Comparison of ENCODE assay signal across 28 mouse cellular contexts in the genomic region with DNA sequence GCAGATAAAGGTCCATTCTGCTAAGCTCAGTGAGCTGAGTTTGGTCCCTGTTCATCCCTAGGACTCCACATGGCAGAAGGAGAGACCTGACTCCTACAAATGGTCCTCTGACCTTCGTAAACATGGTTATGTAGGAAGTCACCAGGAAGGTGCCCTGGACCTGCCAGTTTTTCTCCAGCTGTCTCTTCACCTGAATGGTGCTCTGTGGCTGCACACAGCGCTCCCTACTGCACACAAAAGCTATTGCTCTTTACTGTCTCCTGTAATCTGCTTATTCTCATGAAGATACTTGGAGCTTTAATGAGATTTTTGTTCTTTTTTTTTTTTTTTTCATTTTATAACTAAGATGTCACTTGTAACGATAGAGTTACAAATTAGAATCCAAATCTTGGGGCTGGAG. TPM values are rescaled to one million over a fixed set of nuclear protein-coding genes. Genes with fewer than 3 reads are reported as not detected.
DNase-seq lines count a peak whose midpoint lies in the region; ATAC-seq and TF ChIP-seq lines count a peak whose summit lies in the region.
"Had no signal": no experiment of that assay in that cellular context is flagged by ENCODE, and none has a peak within 500 bp of the region (broad histone marks: within the 10 kb centered on the region; RNA-seq: fewer than 3 reads in every experiment).

No protein-coding gene starts in this region.

- H3K27me3 ChIP-seq in cerebellum, adult 2 months (ENCODE audit: control insufficient read depth, insufficient read depth, low read length): no peaks in the 10 kb centered on the region
- H3K27me3 ChIP-seq in kidney, postnatal 0 days (ENCODE audit: insufficient read depth, low read length): no peaks in the 10 kb centered on the region
- H3K27me3 ChIP-seq in lung, postnatal 0 days (replicated peaks; ENCODE audit: insufficient read depth, low read length): no peaks in the 10 kb centered on the region
- no peaks in the 10 kb centered on the region for H3K27me3 ChIP-seq in stomach, postnatal 0 days (ENCODE audit: control insufficient read depth, insufficient read depth, low read length)
- H3K27me3 ChIP-seq: stomach, embryonic 15.5 days had no signal

- TF ChIP-seq EP300 in lung, postnatal 0 days (IDR thresholded peaks at IDR 0.05): no peak
- no peak for TF ChIP-seq EP300 in stomach, postnatal 0 days (optimal IDR thresholded peaks at IDR 0.05)

- no peaks in the 10 kb centered on the region for H3K9me3 ChIP-seq in kidney, postnatal 0 days (replicated peaks; ENCODE audit: low read length)
- no peaks in the 10 kb centered on the region for H3K9me3 ChIP-seq in lung, postnatal 0 days (ENCODE audit: low read length)
- H3K9me3 ChIP-seq in stomach, postnatal 0 days (ENCODE audit: control insufficient read depth, low read length): no peaks in the 10 kb centered on the region
- H3K9me3 ChIP-seq: embryonic facial prominence, embryonic 10.5 days; midbrain, embryonic 13.5 days; stomach, embryonic 15.5 days had no signal

- TF ChIP-seq POLR2A in cerebellum, adult 2 months (IDR thresholded peaks at IDR 0.05; ENCODE audit: borderline replicate concordance, insufficient read depth, low read length): no peak

- no peak overlapping the region for H3K27ac ChIP-seq in cerebellum, adult 2 months (ENCODE audit: insufficient read depth, low read length)
- no peak overlapping the region for H3K27ac ChIP-seq in kidney, postnatal 0 days
- H3K27ac ChIP-seq in lung, postnatal 0 days (ENCODE audit: low read length): no peak overlapping the region
- H3K27ac ChIP-seq in stomach, postnatal 0 days (replicated peaks): no peak overlapping the region
- H3K27ac ChIP-seq: embryonic facial prominence, embryonic 10.5 days; midbrain, embryonic 13.5 days; stomach, embryonic 15.5 days had no signal

- peak; percentile 52; the same call in 1 of the 2 replicates for TF ChIP-seq CTCF in cerebellum, adult 2 months (IDR thresholded peaks at IDR 0.05; ENCODE audit: borderline replicate concordance, insufficient read depth, low read depth, low read length)
- TF ChIP-seq CTCF in kidney, postnatal 0 days (IDR thresholded peaks at IDR 0.05; ENCODE audit: low read depth): peak; percentile 52
- peak; percentile 57 for TF ChIP-seq CTCF in lung, postnatal 0 days (IDR thresholded peaks at IDR 0.05)
- peak; percentile 62 for TF ChIP-seq CTCF in stomach, postnatal 0 days (IDR thresholded peaks at IDR 0.05; ENCODE audit: low read depth)

- no peak overlapping the region for H3K4me2 ChIP-seq in kidney, postnatal 0 days (ENCODE audit: low read length)
- H3K4me2 ChIP-seq in lung, postnatal 0 days (replicated peaks; ENCODE audit: low read depth, low read length): no peak overlapping the region
- H3K4me2 ChIP-seq in stomach, postnatal 0 days (replicated peaks; ENCODE audit: low read depth): no peak overlapping the region
- H3K4me2 ChIP-seq: midbrain, embryonic 13.5 days; stomach, embryonic 15.5 days had no signal

- no peak for ATAC-seq in kidney, postnatal 0 days (replicated peaks; ENCODE audit: low FRiP score, low read depth)
- no peak for ATAC-seq in lung, postnatal 0 days
- no peak for ATAC-seq in stomach, postnatal 0 days (ENCODE audit: low FRiP score, low TSS enrichment)
- ATAC-seq: activated CD4-positive, CD25-positive, alpha-beta regulatory T cell, adult 4 months; hindbrain, embryonic 16.5 days; midbrain, embryonic 13.5 days had no signal

- H3K4me3 ChIP-seq in cerebellum, adult 2 months (replicated peaks; ENCODE audit: insufficient read depth, low read depth, low read length): no peak overlapping the region
- no peak overlapping the region for H3K4me3 ChIP-seq in kidney, postnatal 0 days (replicated peaks; ENCODE audit: low read depth, low read length)
- no peak overlapping the region for H3K4me3 ChIP-seq in lung, postnatal 0 days (ENCODE audit: low read depth, low read length)
- no peak overlapping the region for H3K4me3 ChIP-seq in stomach, postnatal 0 days (ENCODE audit: low read depth, low read length)
- H3K4me3 ChIP-seq: embryonic facial prominence, embryonic 10.5 days; midbrain, embryonic 13.5 days; myocyte; stomach, embryonic 15.5 days had no signal

- H3K9ac ChIP-seq in kidney, postnatal 0 days (ENCODE audit: low read depth, low read length): no peak overlapping the region
- no peak overlapping the region for H3K9ac ChIP-seq in lung, postnatal 0 days (replicated peaks; ENCODE audit: low read depth)
- H3K9ac ChIP-seq in stomach, postnatal 0 days (ENCODE audit: low read length): no peak overlapping the region
- H3K9ac ChIP-seq: midbrain, embryonic 13.5 days; stomach, embryonic 15.5 days had no signal

- no peaks in the 10 kb centered on the region for H3K4me1 ChIP-seq in cerebellum, adult 2 months (ENCODE audit: control insufficient read depth, insufficient read depth, low read length)
- H3K4me1 ChIP-seq in kidney, postnatal 0 days (replicated peaks; ENCODE audit: insufficient read depth, low read length): 0 out of 2 replicates have a peak, but pooled peaks cover 1% of the 10 kb centered on the region
- no peaks in the 10 kb centered on the region for H3K4me1 ChIP-seq in lung, postnatal 0 days (ENCODE audit: insufficient read depth, low read depth, low read length)
- H3K4me1 ChIP-seq in stomach, postnatal 0 days (replicated peaks; ENCODE audit: control insufficient read depth, insufficient read depth): no peaks in the 10 kb centered on the region
- H3K4me1 ChIP-seq: stomach, embryonic 15.5 days had no signal

- WGBS in cerebellum, adult 2 months: 51% methylated on average over 3 of the region's 3 CpGs
- WGBS in kidney, postnatal 0 days: 51% methylated on average over 3 of the region's 3 CpGs
- WGBS in lung, postnatal 0 days: 57% methylated on average over 3 of the region's 3 CpGs
- WGBS in stomach, postnatal 0 days: 45% methylated on average over 3 of the region's 3 CpGs

- no peak for DNase-seq in cerebellum, adult 2 months
- no peak for DNase-seq in cerebellum, postnatal 4 days (ENCODE audit: low spot score in 2 of 2)
- no peak for DNase-seq in kidney, postnatal 0 days (ENCODE audit: low spot score)
- no peak for DNase-seq in kidney, adult 11 months
- peak; percentile 38 for DNase-seq in lung, postnatal 0 days (ENCODE audit: low spot score)
- DNase-seq in lung, postnatal 10 days: no peak
- no peak for DNase-seq in stomach, postnatal 0 days (ENCODE audit: low spot score)
- no peak for DNase-seq in left cerebral cortex, adult 8-10 months (ENCODE audit: low spot score in 2 of 2)
- DNase-seq: adrenal gland, postnatal 14 days; cerebellum, adult 11 months; cerebellum, postnatal 36 days; heart, postnatal 4 days; kidney, adult 8-10 months; kidney, postnatal 25 days; thymus, adult 2 months had no signal

- H3K36me3 ChIP-seq in kidney, postnatal 0 days (ENCODE audit: insufficient read depth, low read length): no peaks in the 10 kb centered on the region
- no peaks in the 10 kb centered on the region for H3K36me3 ChIP-seq in lung, postnatal 0 days (ENCODE audit: insufficient read depth, low read length)
- no peaks in the 10 kb centered on the region for H3K36me3 ChIP-seq in stomach, postnatal 0 days (ENCODE audit: control insufficient read depth, insufficient read depth, low read length)
- H3K36me3 ChIP-seq: embryonic facial prominence, embryonic 10.5 days; stomach, embryonic 15.5 days had no signal

RNA-seq across cellular contexts. Expression of a gene that starts 18.7 kb away (rescaled TPM):
- polyA plus RNA-seq in cerebellum, adult 2 months (2012; rRNA removed): 42.9 and 44.1 TPM in 2 replicates
- 10.3 and 12.0 TPM in 2 replicates for polyA plus RNA-seq in kidney, postnatal 0 days (2015; fragmentation: Nextera tagmentation; extraction: Ambion mirVana)
- 8.3 and 8.7 TPM in 2 replicates for polyA plus RNA-seq in lung, postnatal 0 days (2015; fragmentation: Nextera tagmentation; extraction: Ambion mirVana)
- 5.3 and 5.7 TPM in 2 replicates for polyA plus RNA-seq in stomach, postnatal 0 days (2015; fragmentation: Nextera tagmentation; extraction: Ambion mirVana)
- 10 to 100 TPM; 36.5 to 43.3 (median 42.3) TPM for total RNA-seq in left cerebral cortex, adult 8-10 months (2022)

RNA-seq across cellular contexts. Expression of a gene that starts 43.1 kb away (rescaled TPM):
- polyA plus RNA-seq in cerebellum, adult 2 months (2012; rRNA removed): 51.3 and 63.2 TPM in 2 replicates
- polyA plus RNA-seq in kidney, postnatal 0 days (2015; fragmentation: Nextera tagmentation; extraction: Ambion mirVana): 35.3 and 42.7 TPM in 2 replicates
- not detected in 2 replicates for polyA plus RNA-seq in lung, postnatal 0 days (2015; fragmentation: Nextera tagmentation; extraction: Ambion mirVana)
- polyA plus RNA-seq in stomach, postnatal 0 days (2015; fragmentation: Nextera tagmentation; extraction: Ambion mirVana): 0.15 and 0.24 TPM in 2 replicates
- under 1 TPM in 1 of 4 experiments, not detected in 3; 0.30 TPM for total RNA-seq in left cerebral cortex, adult 8-10 months (2022)
- total RNA-seq: adrenal gland, postnatal 14 days; gastrocnemius, adult 18-20 months; granulocyte monocyte progenitor cell, adult 5-6 weeks; heart, postnatal 4 days; left cerebral cortex, adult 18-20 months had no signal
- polyA plus RNA-seq: embryonic facial prominence, embryonic 10.5 days; forebrain, embryonic 11.5 days; heart, embryonic 14.5 days; hindbrain, embryonic 16.5 days; limb, embryonic 11.5 days; midbrain, embryonic 13.5 days; myocyte; neural tube, embryonic 14.5 days had no signal

RNA-seq across cellular contexts. Expression of a gene that starts 44.8 kb away (rescaled TPM):
- polyA plus RNA-seq in cerebellum, adult 2 months (2012; rRNA removed): 95.3 and 95.7 TPM in 2 replicates
- 0.08 and 0.11 TPM in 2 replicates for polyA plus RNA-seq in kidney, postnatal 0 days (2015; fragmentation: Nextera tagmentation; extraction: Ambion mirVana)
- not detected in 2 replicates for polyA plus RNA-seq in lung, postnatal 0 days (2015; fragmentation: Nextera tagmentation; extraction: Ambion mirVana)
- 1.1 and 1.2 TPM in 2 replicates for polyA plus RNA-seq in stomach, postnatal 0 days (2015; fragmentation: Nextera tagmentation; extraction: Ambion mirVana)
- total RNA-seq in left cerebral cortex, adult 8-10 months (2022): 100 to 1,000 TPM; 160 to 171 (median 163) TPM
- total RNA-seq: gastrocnemius, adult 18-20 months; granulocyte monocyte progenitor cell, adult 5-6 weeks had no signal
- polyA plus RNA-seq: activated CD4-positive, CD25-positive, alpha-beta regulatory T cell, adult 4 months had no signal

RNA-seq across cellular contexts. Expression of a gene that starts 52.9 kb away (rescaled TPM):
- 15.0 and 16.7 TPM in 2 replicates for polyA plus RNA-seq in cerebellum, adult 2 months (2012; rRNA removed)
- 9.9 and 10.0 TPM in 2 replicates for polyA plus RNA-seq in kidney, postnatal 0 days (2015; fragmentation: Nextera tagmentation; extraction: Ambion mirVana)
- 13.2 and 14.3 TPM in 2 replicates for polyA plus RNA-seq in lung, postnatal 0 days (2015; fragmentation: Nextera tagmentation; extraction: Ambion mirVana)
- polyA plus RNA-seq in stomach, postnatal 0 days (2015; fragmentation: Nextera tagmentation; extraction: Ambion mirVana): 5.0 and 5.3 TPM in 2 replicates
- 10 to 100 TPM; 25.6 to 29.5 (median 27.1) TPM for total RNA-seq in left cerebral cortex, adult 8-10 months (2022)

Comparison
In these comparisons a context has a peak if more than half of its experiments do, and no peak if none do; other contexts are left out.
1. RNA of a gene that starts 43.1 kb away (polyA plus RNA-seq): 51.3 to 63.2 TPM in cerebellum, adult 2 months and 35.3 to 42.7 TPM in kidney, postnatal 0 days; 0.15 to 0.24 TPM in stomach, postnatal 0 days and not detected in lung, postnatal 0 days; every median in the first group is over 10 times any median in the second.
2. RNA of a gene that starts 44.8 kb away (polyA plus RNA-seq): 95.3 to 95.7 TPM in cerebellum, adult 2 months; 1.1 to 1.2 TPM in stomach, postnatal 0 days, 0.08 to 0.11 TPM in kidney, postnatal 0 days and not detected in lung, postnatal 0 days; every median in the first group is over 10 times any median in the second.
3. Peak in every context shown above with its lines, with median percentiles within 50 percentile points of each other: CTCF ChIP-seq.